Mouse (Mus musculus) brain, adult 2 months (tissue): ENCODE measurements at regions not wholly inside any gene's neighbourhood (a gene's known extent, or its start where the extent isn't known, plus 50 kb on each side); places are given as distances from the start of the nearest gene placed in this dataset.
A peak's percentile ranks its signal among the peaks of the same experiment; 100 is the strongest.

Source experiments
- DNase-seq: peaks from one replicate; pipeline ENCODE4 v3.0.0; 2011; ENCODE audit warnings: low read depth, low spot score

GRCm38 (mm10) chr3:136449364-136449763, 123.5 kb upstream of the Bank1 start:
- DNase-seq: no peak

DNA sequence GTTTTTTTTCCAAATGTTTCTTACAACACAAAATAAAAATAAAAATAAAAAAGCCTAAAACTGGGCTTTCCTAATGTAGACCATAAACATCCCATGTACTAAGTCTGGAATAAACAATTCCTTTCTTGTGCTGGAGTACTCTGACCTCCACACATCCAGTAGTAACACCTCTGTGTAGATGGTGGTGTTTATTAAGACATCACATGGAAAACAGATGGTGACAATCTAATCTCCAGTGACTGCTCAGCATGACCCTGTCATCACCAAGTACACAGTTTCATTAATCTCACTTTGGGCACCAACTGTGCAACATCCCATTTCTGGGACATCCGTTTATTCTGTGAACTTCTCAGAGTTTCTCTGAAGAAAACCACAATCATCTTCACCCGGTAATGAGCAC, 118.7 kb upstream of the Bank1 start:
- DNase-seq: no peak

- no peak for DNase-seq
These were observed 116.2 kb upstream of the Bank1 start for GRCm38 (mm10) chr3:136442099-136442498.

DNA sequence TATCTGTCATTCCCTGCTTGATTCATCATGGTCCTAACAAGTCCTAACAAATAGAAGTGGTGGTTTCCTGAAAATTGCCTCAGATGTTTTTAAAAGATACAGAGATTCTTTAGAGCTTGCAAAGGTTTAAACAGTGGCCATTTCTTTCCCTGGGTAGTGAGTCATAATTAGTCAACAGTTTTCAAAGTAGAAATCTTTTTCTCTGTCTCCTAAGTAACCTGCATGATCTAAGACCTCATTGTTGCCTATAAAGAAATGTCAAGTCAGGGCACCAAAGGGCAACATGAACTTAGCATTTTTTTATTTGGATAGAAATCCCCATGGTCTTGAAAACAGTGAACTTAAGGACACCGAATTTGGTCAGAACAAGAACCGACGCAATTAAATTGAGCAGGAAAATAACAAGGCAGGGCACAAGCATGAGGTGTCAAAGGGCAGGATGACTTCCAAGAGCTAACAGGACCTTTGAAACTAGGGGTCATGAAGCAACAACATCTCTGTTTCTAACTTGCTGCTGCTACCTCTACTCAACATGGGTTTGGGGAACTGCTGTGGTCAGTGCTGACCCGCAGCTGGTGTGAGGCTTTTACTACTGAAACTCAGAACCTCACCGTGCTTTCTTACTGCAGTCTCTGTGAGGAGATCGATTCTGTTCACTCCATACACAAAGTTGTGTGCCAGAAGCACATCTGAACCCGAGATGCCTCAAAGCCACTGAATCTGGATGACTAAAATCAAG, 114.2 kb upstream of the Bank1 start:
- DNase-seq: no peak

DNA sequence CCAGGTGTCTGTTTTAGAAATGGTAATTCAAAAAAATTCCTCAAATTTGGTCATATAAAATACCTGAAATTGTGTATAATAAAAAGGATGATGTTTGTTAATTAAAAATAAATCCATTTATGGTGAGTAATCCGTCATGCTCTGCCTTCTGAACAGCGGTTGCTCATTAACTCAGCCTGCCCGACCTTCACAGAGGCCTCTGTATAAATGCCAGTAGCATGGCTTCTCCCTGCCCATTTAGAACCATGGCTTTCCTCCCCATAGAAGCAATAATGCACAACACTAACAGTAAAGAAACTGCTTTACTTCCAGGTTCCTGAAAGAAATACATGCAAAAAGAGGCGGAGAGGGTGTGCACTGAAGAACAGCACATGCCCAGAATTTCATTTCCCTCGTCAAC, 113.5 kb upstream of the Bank1 start:
- DNase-seq: no peak

- DNase-seq: no peak
These were observed 108.5 kb upstream of the Bank1 start for GRCm38 (mm10) chr3:136434407-136434806.

GRCm38 (mm10) chr3:136432072-136432471, 106.2 kb upstream of the Bank1 start:
- DNase-seq: peak; percentile 25

DNA sequence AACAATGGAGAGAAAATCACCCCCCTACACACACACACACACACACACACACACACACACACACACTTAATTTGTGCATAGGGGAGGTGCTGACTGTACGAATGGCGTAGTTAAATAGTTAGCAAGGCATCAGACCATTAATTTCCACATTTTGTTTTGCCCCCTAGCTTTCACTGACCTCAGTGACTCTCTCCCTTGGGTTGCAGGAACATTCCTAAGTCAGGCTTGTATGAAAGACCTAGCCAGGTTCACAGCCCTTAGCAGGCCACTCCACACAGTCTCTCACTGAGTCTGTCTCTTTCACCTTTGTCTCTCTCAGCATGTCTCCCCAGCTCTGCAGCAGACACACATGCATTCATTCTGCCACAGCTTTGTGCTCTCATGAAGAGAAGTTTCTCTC, 101.6 kb upstream of the Bank1 start:
- DNase-seq: no peak

DNA sequence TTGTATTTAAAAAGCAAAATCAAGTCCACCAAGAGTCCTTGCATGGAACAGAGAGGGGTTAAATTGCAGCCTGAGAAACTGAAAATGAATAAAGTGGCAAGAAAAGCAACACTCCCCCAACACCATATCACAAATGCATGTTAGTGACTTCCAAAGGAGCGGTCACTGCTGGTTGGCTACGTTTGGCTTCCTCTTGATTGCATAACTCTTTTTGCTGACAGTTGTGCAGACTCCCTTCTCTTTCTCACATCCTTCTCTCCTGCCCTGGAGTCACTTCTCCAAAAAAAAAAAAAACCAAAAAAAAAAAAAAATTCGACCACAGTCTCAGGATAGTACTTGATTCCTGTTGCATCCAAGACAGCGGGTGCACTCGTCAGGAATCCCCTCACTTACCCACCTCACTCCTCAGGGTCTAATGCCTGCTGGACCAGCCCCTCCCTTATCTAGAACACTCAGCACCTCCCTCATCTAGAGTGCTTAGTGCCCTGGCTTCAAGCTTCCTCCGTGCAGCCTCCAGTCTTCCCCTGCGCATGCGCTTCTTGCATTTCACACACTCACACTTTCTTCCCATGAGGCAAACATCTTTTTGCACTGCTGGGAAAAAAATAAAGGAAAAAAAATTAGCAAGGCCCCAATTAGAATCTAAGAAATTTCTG, 100.8 kb upstream of the Bank1 start:
- peak; percentile 43 for DNase-seq

DNA sequence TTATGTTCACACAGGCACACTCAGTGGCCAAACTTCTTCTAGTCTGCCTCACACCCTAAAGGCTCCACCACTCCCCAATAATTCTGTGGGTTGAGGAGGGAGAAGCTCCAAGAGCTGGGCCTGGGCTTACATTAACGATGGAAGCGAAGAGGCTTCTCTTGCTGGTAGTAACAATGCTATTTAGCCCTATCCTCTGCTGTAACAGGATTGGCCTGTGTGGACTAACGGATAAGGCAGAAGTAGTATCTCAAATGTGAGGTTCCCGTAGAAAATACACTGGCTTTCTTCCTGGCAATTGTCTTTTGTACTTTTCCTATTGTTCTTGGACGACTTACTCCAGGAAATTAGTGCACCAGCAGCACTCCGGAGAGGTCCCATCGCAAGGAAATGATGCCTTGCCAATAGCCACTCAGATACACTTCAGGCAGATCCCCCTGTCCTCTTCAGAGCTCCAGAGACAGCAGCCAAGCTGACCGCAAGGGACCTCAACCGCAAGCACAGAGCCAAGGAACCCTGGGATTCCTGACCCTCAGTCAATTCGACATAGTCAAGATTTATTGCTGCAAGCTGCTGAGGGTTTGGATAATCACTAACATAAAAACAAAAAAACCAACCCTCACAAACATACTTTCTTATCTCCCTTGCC, 96.2 kb upstream of the Bank1 start:
- no peak for DNase-seq

- DNase-seq: peak; percentile 22
These were observed 79.7 kb upstream of the Bank1 start for GRCm38 (mm10) chr3:136405606-136406005.

- DNase-seq: peak; percentile 81
These were observed 57.4 kb upstream of the Bank1 start for GRCm38 (mm10) chr3:136383282-136383681.

- no peak for DNase-seq
These were observed 54.8 kb upstream of the Bank1 start for GRCm38 (mm10) chr3:136380644-136381043.

GRCm38 (mm10) chr3:136379741-136380398, 54.0 kb upstream of the Bank1 start:
- peak; percentile 81 for DNase-seq

DNA sequence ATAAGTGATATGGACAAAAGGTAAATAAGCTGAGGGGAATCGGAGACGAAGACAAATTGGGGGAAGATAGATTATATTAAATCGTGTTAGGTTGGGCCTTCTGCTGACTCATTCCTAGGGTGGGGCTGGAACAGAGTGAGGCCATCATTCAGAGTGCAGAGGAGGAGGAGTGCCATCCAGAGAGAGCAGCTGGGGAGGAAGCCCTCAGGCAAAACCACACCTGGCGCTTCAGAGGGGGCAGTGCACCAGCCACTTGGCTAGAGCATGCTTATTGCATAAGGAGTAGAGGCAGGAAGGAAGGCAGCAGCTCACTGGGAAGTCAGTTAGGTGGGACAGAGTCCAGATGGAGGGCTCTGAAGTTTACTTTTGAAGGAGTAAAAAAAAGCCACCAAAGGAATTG, 51.0 kb upstream of the Bank1 start:
- DNase-seq: peak; percentile 42
